Mouse (Mus musculus): ENCODE measurements around the gene Nmi.
A peak's percentile ranks its signal among the peaks of the same experiment; 100 is the strongest.
"Not testable (repeated sequence)": the region's sequence is repeated elsewhere in the genome, so short reads cannot be mapped to it uniquely, and the experiment has no call there.

Gene Nmi

GRCm38 (mm10) chr2:51973410-51973968 is at the start of gene Nmi:
Gene Nmi (minus strand): TSS chr2:51973494.
- peak in 1 of 2 experiments; percentile 7 for DNase-seq (ENCODE audit: low spot score in 2 of 2)

- no peak for DNase-seq (ENCODE audit: low spot score in 2 of 2)
These were observed 43.1 kb upstream of the Nmi start for GRCm38 (mm10) chr2:52016361-52016760.

- DNase-seq (ENCODE audit: low spot score in 2 of 2), result no peak
These were observed 40.1 kb upstream of the Nmi start for GRCm38 (mm10) chr2:52013306-52013820.

GRCm38 (mm10) chr2:52011820-52012219 is 38.5 kb upstream of the Nmi start:
- DNase-seq (ENCODE audit: low spot score in 2 of 2), result not testable (repeated sequence)

GRCm38 (mm10) chr2:52006380-52006779 is 33.1 kb upstream of the Nmi start:
- no peak for DNase-seq (ENCODE audit: low spot score in 2 of 2)

GRCm38 (mm10) chr2:52002299-52002698 is 29.0 kb upstream of the Nmi start:
- DNase-seq (ENCODE audit: low spot score in 2 of 2), result not testable (repeated sequence)

- no peak for DNase-seq (ENCODE audit: low spot score in 2 of 2)
These were observed 28.2 kb upstream of the Nmi start for GRCm38 (mm10) chr2:52001521-52001920.

- DNase-seq (ENCODE audit: low spot score in 2 of 2), result peak; percentile 15 to 26
These were observed 26.7 kb upstream of the Nmi start for GRCm38 (mm10) chr2:51999996-52000395.

GRCm38 (mm10) chr2:51991447-51991846 is 18.2 kb upstream of the Nmi start:
- DNase-seq (ENCODE audit: low spot score in 2 of 2), result no peak

- DNase-seq (ENCODE audit: low spot score in 2 of 2), result no peak
These were observed 16.3 kb upstream of the Nmi start for GRCm38 (mm10) chr2:51989559-51989958.

GRCm38 (mm10) chr2:51986695-51987094 is 13.4 kb upstream of the Nmi start:
- no peak for DNase-seq (ENCODE audit: low spot score in 2 of 2)

GRCm38 (mm10) chr2:51986157-51986556 is 12.9 kb upstream of the Nmi start:
- DNase-seq (ENCODE audit: low spot score in 2 of 2), result no peak

GRCm38 (mm10) chr2:51985241-51985640 is 11.9 kb upstream of the Nmi start:
- DNase-seq (ENCODE audit: low spot score in 2 of 2), result no peak

- DNase-seq (ENCODE audit: low spot score in 2 of 2), result no peak
These were observed 9.0 kb upstream of the Nmi start for GRCm38 (mm10) chr2:51982288-51982687.

- no peak for DNase-seq (ENCODE audit: low spot score in 2 of 2)
These were observed 8.3 kb upstream of the Nmi start for GRCm38 (mm10) chr2:51981630-51982029.

- DNase-seq (ENCODE audit: low spot score in 2 of 2), result peak; percentile 13 to 34
These were observed 469 bp downstream of the Nmi start for GRCm38 (mm10) chr2:51972641-51973409.

GRCm38 (mm10) chr2:51972142-51972541 is 1.2 kb downstream of the Nmi start:
- no peak for DNase-seq (ENCODE audit: low spot score in 2 of 2)

- DNase-seq (ENCODE audit: low spot score in 2 of 2), result no peak
These were observed 2.4 kb downstream of the Nmi start for GRCm38 (mm10) chr2:51970897-51971296.

- DNase-seq (ENCODE audit: low spot score in 2 of 2), result no peak
These were observed 6.0 kb downstream of the Nmi start for GRCm38 (mm10) chr2:51967288-51967687.

GRCm38 (mm10) chr2:51953648-51954204 is 19.6 kb downstream of the Nmi start:
- no peak for DNase-seq (ENCODE audit: low spot score in 2 of 2)

GRCm38 (mm10) chr2:51950876-51951275 is 22.4 kb downstream of the Nmi start:
- no peak for DNase-seq (ENCODE audit: low spot score in 2 of 2)

GRCm38 (mm10) chr2:51948105-51948830 is 25.0 kb downstream of the Nmi start:
- DNase-seq (ENCODE audit: low spot score in 2 of 2), result no peak
